Mouse (Mus musculus): ENCODE data around the gene Gm10073. TPM values are rescaled to one million over a fixed set of nuclear protein-coding genes. Genes with fewer than 3 reads are reported as not detected.

Gm10073 gene
- polyA plus RNA-seq, 1 experiment, result 99.0 TPM

DNA sequence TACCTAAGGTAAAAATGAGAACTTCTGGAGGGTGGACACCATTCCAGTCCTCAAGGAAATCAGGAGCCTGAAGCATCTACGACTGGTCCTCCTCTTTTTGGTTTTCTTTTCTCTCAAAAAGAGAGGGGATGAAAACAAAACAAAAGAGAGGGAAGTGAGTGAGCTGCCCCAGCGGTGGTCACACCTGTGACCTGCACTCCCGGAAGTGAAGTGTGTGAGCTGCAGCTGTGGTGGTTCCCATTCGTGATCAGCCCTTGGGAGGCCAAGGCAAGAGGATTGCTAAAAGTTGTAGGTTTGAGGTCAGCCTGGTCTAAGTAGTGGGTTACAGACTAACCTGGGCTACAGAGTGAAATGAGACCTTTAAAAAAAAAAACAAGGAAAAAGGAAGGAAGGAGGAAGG lies 32.9 kb upstream of the Gm10073 start:
- no peaks in the 10 kb centered on the region for H3K36me3 ChIP-seq (ENCODE audit: control insufficient read depth, insufficient read depth)
- no peak for TF ChIP-seq MYOD1 (IDR thresholded peaks at IDR 0.05; ENCODE audit: control insufficient read depth in 1 of 3, insufficient read length in 2 of 3, low read depth in 2 of 3)
- TF ChIP-seq TCF3 (IDR thresholded peaks at IDR 0.05; ENCODE audit: insufficient read length, low read depth), result no peak
- TF ChIP-seq CEBPB (IDR thresholded peaks at IDR 0.05; ENCODE audit: insufficient read depth, poor library complexity, severe bottlenecking), result no peak
- TF ChIP-seq POLR2A (IDR thresholded peaks at IDR 0.05; ENCODE audit: insufficient read length, low read depth), result no peak
- TF ChIP-seq TCF12 (IDR thresholded peaks at IDR 0.05; ENCODE audit: insufficient read depth, poor library complexity, severe bottlenecking), result no peak
- TF ChIP-seq SRF (IDR thresholded peaks at IDR 0.05; ENCODE audit: control insufficient read depth, insufficient read length, low read depth), result no peak
- TF ChIP-seq MAX (IDR thresholded peaks at IDR 0.05; ENCODE audit: low read depth), result no peak
- no peak for TF ChIP-seq E2F4 (IDR thresholded peaks at IDR 0.05; ENCODE audit: insufficient read depth)
- no peak for TF ChIP-seq POLR2AphosphoS2 (IDR thresholded peaks at IDR 0.05; ENCODE audit: insufficient read length, low read depth)
- no peak for TF ChIP-seq MYOG (IDR thresholded peaks at IDR 0.05; ENCODE audit: control insufficient read depth in 1 of 3, insufficient read depth in 1 of 3, insufficient read length in 2 of 3, low read depth in 2 of 3)
- no peak for TF ChIP-seq USF1 (IDR thresholded peaks at IDR 0.05; ENCODE audit: low read depth)
- no peak for TF ChIP-seq REST (IDR thresholded peaks at IDR 0.05; ENCODE audit: insufficient read depth, insufficient read length)
- no peak overlapping the region for H3K4me3 ChIP-seq
- H3ac ChIP-seq (ENCODE audit: control insufficient read depth, insufficient read length), result no peak overlapping the region
- no peaks in the 10 kb centered on the region for H3K27me3 ChIP-seq (ENCODE audit: control insufficient read depth, insufficient read depth, insufficient read length)
- no peak overlapping the region for H3K4me2 ChIP-seq (ENCODE audit: low read depth)
- H3K79me2 ChIP-seq (ENCODE audit: control insufficient read depth, insufficient read depth), result no peaks in the 10 kb centered on the region

DNA sequence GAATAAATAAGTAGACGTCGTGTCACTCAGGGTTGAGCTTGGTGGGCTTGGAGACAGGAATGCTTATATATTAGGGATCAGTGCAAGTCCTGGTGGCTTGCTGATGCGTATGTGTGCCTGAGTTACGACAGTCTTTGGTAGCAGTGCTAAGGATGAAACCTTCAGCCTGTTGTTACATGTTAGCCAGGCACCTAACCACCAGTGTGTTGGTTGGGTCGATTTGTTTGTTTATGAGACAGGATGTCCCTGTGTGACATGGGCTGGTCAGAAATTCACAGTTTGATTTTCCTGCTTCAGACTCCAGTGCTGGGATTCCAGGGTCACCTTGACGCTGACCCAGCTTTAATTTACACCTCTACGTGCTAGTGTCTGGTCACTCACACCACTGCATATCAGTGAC lies 32.4 kb upstream of the Gm10073 start:
- Histone ChIP-seq H3K4me3 (no peak overlapping the region), H3K36me3 (ENCODE audit: control insufficient read depth, insufficient read depth) (no peaks in the 10 kb centered on the region), H3K27me3 (ENCODE audit: control insufficient read depth, insufficient read depth, insufficient read length) (no peaks in the 10 kb centered on the region), H3ac (ENCODE audit: control insufficient read depth, insufficient read length) (no peak overlapping the region), H3K79me2 (ENCODE audit: control insufficient read depth, insufficient read depth) (no peaks in the 10 kb centered on the region), H3K4me2 (ENCODE audit: low read depth) (no peak overlapping the region)
- no peak for TF ChIP-seq USF1 (IDR thresholded peaks at IDR 0.05; ENCODE audit: low read depth)

DNA sequence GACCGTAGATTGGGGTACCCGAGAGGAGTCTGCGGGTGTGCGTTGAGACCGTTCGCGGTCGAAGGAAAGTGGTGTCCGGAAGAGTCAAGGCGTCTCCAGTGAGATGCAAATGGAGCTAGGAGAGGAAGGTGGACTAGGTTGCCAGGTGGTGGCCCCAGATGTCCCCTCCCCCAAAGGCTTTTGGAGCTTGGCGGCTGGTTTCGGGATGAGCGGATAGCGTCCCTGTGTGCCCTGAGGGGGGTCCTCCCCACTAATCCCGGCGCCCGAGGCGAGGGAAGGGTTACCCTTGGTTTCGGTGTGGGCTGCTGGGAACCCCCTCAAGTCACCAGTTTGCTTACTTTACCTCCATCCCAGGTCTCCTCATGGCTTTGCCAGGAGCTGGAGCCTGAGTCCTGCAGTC lies 30.7 kb upstream of the Gm10073 start:
- Histone ChIP-seq H3K27me3 (ENCODE audit: control insufficient read depth, insufficient read depth, insufficient read length) (no peaks in the 10 kb centered on the region), H3K4me3 (no peak overlapping the region), H3K79me2 (ENCODE audit: control insufficient read depth, insufficient read depth) (no peaks in the 10 kb centered on the region), H3K4me2 (ENCODE audit: low read depth) (no peak overlapping the region), H3ac (ENCODE audit: control insufficient read depth, insufficient read length) (no peak overlapping the region), H3K36me3 (ENCODE audit: control insufficient read depth, insufficient read depth) (no peaks in the 10 kb centered on the region)
- TF ChIP-seq MAX (IDR thresholded peaks at IDR 0.05; ENCODE audit: low read depth) (no peak), MYOD1 (IDR thresholded peaks at IDR 0.05; ENCODE audit: control insufficient read depth in 1 of 3, insufficient read length in 2 of 3, low read depth in 2 of 3) (no peak), POLR2AphosphoS2 (IDR thresholded peaks at IDR 0.05; ENCODE audit: insufficient read length, low read depth) (no peak), SRF (IDR thresholded peaks at IDR 0.05; ENCODE audit: control insufficient read depth, insufficient read length, low read depth) (no peak), USF1 (IDR thresholded peaks at IDR 0.05; ENCODE audit: low read depth) (no peak), E2F4 (IDR thresholded peaks at IDR 0.05; ENCODE audit: insufficient read depth) (no peak), MYOG (IDR thresholded peaks at IDR 0.05; ENCODE audit: control insufficient read depth in 1 of 3, insufficient read depth in 1 of 3, insufficient read length in 2 of 3, low read depth in 2 of 3) (no peak), TCF12 (IDR thresholded peaks at IDR 0.05; ENCODE audit: insufficient read depth, poor library complexity, severe bottlenecking) (no peak), CEBPB (IDR thresholded peaks at IDR 0.05; ENCODE audit: insufficient read depth, poor library complexity, severe bottlenecking) (no peak), REST (IDR thresholded peaks at IDR 0.05; ENCODE audit: insufficient read depth, insufficient read length) (no peak), TCF3 (IDR thresholded peaks at IDR 0.05; ENCODE audit: insufficient read length, low read depth) (no peak)

DNA sequence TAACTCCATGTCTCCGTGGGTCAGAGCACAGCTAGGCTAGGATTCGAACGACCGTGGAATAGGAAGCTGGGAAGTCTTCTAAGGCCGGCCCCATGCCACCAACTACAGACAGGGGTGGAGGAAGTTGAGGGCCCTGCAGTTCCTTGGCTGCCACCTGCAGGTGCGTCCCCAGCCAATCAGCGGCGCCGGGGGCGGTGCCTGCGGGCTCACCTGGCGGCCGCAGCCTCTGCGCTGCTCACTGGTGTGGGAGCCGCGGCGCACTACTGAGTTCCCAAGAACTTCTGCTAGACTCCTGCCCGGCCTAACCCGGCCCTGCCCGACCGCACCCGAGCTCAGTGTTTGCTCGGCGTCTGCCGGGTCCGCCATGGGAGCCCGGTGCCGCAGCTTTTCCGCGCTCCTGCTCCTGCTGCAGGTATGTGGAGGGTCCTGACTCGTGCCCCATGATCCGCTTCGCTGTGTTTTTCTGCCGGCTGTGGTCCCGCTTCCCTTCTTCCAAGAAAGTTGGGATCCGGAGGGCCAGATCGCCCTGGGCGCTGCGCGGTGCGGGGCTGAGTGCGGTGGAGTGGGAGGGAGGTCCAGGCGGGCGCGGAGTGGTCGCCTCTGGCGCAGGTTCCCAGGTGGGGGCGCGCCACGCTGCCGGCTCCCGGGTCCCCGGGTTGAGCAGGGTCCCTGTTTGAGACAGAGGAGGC lies 30.0 kb upstream of the Gm10073 start, which contains the start of gene Cdh1:
TSS of gene Cdh1 (plus strand) at position 221 of the 689 bp plus-strand sequence.
- Histone ChIP-seq H3K4me2 (ENCODE audit: low read depth) (no peak within 1 kb of the TSS), H3K4me3 (no peak within 1 kb of the TSS), H3K36me3 (ENCODE audit: control insufficient read depth, insufficient read depth) (no peaks in the 10 kb centered on the region), H3ac (ENCODE audit: control insufficient read depth, insufficient read length) (no peak within 1 kb of the TSS), H3K79me2 (ENCODE audit: control insufficient read depth, insufficient read depth) (no peaks in the 10 kb centered on the region), H3K27me3 (ENCODE audit: control insufficient read depth, insufficient read depth, insufficient read length) (no peaks in the 10 kb centered on the region)
- TF ChIP-seq MYOD1 (IDR thresholded peaks at IDR 0.05; ENCODE audit: control insufficient read depth in 1 of 3, insufficient read length in 2 of 3, low read depth in 2 of 3), result no peak
- no peak for TF ChIP-seq TCF12 (IDR thresholded peaks at IDR 0.05; ENCODE audit: insufficient read depth, poor library complexity, severe bottlenecking)
- no peak for TF ChIP-seq SRF (IDR thresholded peaks at IDR 0.05; ENCODE audit: control insufficient read depth, insufficient read length, low read depth)
- TF ChIP-seq CEBPB (IDR thresholded peaks at IDR 0.05; ENCODE audit: insufficient read depth, poor library complexity, severe bottlenecking), result no peak
- TF ChIP-seq POLR2AphosphoS2 (IDR thresholded peaks at IDR 0.05; ENCODE audit: insufficient read length, low read depth), result no peak
- no peak for TF ChIP-seq MAX (IDR thresholded peaks at IDR 0.05; ENCODE audit: low read depth)
- no peak for TF ChIP-seq REST (IDR thresholded peaks at IDR 0.05; ENCODE audit: insufficient read depth, insufficient read length)
- TF ChIP-seq MYOG (IDR thresholded peaks at IDR 0.05; ENCODE audit: control insufficient read depth in 1 of 3, insufficient read depth in 1 of 3, insufficient read length in 2 of 3, low read depth in 2 of 3), result no peak
- TF ChIP-seq TCF3 (IDR thresholded peaks at IDR 0.05; ENCODE audit: insufficient read length, low read depth), result no peak
- no peak for TF ChIP-seq E2F4 (IDR thresholded peaks at IDR 0.05; ENCODE audit: insufficient read depth)
- no peak for TF ChIP-seq POLR2A (IDR thresholded peaks at IDR 0.05; ENCODE audit: insufficient read length, low read depth)
- TF ChIP-seq USF1 (IDR thresholded peaks at IDR 0.05; ENCODE audit: low read depth), result no peak

All from myocyte (in vitro differentiated cells).